Mouse (Mus musculus) layer of hippocampus, adult 11-12 months (tissue): ENCODE data around the gene Pbx2.

ENCODE experiments used
- DNase-seq: peaks from one replicate; pipeline ENCODE4 v3.0.0; 2022; ENCODE audit warnings: low spot score

The Pbx2 gene

DNA sequence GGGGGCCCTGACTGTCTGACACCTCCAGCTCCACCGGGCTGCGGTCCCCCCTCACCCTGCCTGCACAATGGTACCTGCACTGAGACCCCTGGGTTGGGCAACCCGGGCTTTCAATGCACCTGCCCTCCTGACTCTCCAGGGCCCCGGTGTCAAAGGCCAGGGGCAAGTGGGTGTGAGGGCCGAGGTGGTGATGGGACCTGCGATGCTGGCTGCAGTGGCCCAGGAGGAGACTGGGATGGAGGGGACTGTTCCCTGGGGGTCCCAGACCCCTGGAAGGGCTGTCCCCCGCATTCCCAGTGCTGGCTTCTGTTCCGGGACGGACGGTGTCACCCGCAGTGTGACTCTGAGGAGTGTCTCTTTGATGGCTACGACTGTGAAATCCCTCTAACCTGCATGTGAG lies 8.5 kb upstream of the Pbx2 start:
- no peak for DNase-seq

DNA sequence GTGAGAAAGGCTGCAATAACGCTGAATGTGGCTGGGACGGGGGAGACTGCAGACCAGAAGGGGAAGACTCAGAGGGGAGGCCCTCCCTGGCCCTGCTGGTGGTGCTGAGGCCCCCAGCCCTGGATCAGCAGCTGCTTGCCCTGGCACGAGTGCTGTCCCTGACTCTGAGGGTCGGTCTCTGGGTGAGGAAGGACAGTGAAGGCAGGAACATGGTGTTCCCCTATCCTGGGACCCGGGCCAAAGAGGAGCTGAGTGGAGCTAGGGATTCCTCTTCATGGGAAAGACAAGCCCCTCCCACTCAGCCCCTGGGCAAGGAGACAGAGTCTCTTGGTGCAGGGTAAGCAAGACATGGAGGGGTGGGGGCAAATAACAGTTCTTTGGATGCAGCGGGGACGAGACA lies 7.7 kb upstream of the Pbx2 start:
- no peak for DNase-seq

- no peak for DNase-seq
Observed at GRCm38 (mm10) chr17:34583819-34584218, 7.2 kb upstream of the Pbx2 start.

DNA sequence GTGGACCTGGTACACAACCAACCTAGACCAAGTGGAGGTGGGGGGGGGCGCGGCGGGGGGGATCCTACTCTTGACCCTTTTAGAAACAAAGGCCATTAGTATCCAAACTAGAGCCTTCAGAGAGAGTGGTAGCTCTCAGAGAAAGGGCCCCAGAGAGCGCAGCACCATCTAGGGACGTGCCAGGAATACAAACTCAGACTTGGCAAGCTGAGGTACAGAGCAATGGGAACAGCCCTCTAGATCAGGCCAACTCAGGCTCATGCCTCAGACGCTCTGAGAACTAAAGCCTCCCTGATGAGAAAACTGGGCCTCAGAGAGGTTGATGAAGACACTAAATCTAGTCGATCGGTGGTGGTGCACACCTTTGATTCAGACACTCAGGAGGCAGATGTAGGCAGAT lies 5.9 kb upstream of the Pbx2 start:
- DNase-seq, result peak; percentile 52

- DNase-seq, result no peak
Observed at GRCm38 (mm10) chr17:34585877-34586771, 4.9 kb upstream of the Pbx2 start.

DNA sequence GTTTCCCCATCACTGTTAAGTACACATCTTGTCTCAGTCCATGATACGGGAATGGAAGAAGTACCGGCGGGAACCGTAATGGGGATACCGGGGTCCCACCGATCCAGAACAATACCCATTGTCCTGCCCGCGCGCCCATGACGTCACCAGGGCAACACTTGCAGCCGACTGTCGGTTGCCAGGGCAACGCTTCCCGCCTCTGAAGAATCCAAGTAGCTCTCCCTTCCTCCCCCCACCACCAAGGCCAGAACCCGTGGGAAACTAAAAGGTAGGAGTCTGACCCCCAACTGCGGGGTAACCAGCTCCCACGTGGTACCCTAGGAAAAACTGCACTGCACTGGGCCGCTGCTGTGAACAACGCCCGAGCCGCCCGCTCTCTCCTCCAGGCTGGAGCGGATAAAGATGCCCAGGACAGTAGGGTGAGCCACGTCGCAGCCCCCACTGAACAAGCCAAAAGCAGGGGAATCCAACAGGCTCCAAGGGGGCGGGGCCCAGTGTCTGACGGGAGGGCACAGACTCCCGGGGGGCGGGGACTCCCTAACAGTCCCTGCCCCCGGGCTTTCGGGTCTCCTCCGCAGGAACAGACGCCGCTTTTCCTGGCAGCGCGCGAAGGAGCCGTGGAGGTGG lies 4.2 kb upstream of the Pbx2 start:
- DNase-seq, result peak; percentile 91

DNA sequence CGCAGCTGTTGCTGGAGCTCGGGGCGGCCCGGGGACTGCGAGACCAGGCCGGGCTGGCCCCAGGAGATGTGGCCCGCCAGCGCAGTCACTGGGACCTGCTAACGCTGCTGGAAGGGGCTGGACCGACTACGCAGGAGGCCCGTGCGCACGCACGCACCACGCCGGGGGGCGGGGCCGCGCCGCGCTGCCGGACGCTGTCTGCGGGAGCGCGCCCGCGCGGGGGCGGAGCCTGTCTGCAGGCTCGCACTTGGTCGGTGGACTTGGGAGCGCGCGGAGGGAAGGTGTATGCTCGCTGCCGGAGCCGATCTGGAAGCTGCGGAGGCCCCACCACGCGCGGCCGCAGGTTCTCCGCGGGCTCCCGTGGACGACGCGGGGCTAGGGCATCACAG lies 3.6 kb upstream of the Pbx2 start:
- peak; percentile 98 for DNase-seq

DNA sequence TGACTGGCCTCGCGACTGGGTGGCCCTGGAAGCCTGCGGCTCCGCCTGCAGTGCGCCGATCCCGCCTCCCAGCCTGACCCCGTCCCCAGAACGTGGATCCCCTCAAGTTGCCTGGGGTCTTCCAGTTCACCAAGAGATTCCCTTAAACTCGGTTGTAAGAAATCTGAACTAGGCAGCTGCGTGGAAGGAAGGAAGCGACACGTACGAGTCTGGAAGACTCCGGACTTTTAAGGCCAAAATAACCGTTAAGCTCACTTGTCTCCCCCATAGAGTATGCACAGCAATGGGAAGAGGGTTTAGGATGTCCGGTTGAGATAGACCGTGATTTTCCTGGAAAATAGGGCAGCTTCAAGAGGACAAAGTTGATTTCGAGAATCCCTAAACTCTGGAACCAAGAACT lies 3.3 kb upstream of the Pbx2 start:
- DNase-seq, result no peak

DNA sequence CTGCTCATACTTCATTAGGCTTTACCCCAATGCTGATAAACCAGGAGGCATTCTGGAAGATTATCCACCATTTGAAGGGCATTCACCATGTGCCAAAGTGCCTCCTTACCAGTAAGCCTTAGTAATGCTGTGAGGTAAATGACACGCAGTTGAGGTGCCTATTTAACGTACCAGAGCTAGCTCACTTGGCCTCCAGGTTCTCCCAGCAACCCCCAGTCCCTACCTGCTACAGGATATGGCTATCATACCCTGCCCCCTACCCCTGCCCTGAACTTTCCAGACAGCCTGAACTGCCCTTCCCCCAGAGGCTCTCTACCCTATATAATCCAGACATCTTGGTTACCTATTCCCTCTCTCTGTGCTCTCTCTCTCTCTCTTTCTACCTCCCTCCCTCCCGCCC lies 2.3 kb upstream of the Pbx2 start:
- DNase-seq, result no peak

DNA sequence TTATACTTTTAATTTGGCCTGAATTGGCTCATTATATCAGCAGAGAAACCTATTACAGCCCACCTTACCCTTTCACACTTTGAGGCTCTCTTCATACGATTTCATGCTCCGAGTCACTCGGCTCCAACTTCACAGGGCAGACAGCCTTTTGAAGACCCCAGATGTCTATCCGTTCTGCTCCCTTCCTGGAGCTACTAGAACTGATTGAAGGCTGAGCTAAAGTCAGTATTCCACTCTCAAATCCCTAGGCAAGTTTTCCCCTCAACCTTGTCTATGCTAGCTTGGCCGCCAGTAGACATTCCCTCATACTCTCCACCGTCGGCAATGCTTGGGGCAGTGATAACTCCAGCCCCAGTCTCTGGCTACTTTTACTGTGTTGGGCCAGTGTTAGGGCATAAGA lies 1.9 kb upstream of the Pbx2 start:
- no peak for DNase-seq

DNA sequence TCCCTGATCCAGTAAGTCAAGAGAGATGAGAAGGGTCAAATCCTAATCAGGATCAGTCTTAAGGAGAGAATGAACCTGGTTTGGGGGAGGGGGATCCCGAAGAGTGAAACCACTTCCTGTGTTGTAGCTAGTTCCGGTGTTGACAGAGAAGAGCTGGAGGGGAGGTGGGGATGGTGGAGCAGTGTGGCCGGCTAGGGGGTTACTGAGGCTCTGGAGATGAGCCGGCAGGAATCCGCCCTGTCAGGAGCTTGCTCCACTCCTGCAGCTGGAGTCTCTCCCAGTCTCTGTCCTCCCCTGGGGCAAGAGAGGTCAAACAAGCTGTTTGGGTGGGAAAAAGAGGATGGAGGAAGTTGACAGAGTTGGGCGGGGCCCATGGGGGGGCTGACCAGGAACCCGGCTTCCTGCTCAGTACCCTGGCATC lies 1.4 kb upstream of the Pbx2 start, which contains the start of gene Gpsm3:
Gene Gpsm3 (plus strand): TSS at position 126 of the 421 bp plus-strand sequence.
- no peak for DNase-seq

- DNase-seq, result no peak
Observed at GRCm38 (mm10) chr17:34590154-34590987, 695 bp upstream of the Pbx2 start.

DNA sequence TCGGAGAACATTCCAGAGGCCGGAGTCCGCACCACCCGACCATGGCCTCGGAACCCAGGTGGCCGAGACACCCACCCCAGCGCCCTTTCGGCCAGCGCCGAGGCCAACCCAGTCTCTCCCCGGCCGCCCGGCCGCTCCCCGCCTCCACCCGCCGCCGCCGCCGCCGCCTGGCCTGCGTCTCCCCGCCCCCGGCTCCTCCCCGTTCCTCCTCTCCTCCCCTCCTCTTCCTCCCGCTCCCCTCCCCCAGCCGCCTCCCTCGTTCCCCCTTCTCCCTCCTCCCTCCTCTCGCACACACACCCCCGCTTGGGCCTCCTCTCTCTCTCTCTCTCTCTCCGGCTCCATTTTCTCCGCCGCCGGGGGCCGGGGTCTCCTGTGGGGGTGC lies 919 bp downstream of the Pbx2 start:
- peak; percentile 85 for DNase-seq

DNA sequence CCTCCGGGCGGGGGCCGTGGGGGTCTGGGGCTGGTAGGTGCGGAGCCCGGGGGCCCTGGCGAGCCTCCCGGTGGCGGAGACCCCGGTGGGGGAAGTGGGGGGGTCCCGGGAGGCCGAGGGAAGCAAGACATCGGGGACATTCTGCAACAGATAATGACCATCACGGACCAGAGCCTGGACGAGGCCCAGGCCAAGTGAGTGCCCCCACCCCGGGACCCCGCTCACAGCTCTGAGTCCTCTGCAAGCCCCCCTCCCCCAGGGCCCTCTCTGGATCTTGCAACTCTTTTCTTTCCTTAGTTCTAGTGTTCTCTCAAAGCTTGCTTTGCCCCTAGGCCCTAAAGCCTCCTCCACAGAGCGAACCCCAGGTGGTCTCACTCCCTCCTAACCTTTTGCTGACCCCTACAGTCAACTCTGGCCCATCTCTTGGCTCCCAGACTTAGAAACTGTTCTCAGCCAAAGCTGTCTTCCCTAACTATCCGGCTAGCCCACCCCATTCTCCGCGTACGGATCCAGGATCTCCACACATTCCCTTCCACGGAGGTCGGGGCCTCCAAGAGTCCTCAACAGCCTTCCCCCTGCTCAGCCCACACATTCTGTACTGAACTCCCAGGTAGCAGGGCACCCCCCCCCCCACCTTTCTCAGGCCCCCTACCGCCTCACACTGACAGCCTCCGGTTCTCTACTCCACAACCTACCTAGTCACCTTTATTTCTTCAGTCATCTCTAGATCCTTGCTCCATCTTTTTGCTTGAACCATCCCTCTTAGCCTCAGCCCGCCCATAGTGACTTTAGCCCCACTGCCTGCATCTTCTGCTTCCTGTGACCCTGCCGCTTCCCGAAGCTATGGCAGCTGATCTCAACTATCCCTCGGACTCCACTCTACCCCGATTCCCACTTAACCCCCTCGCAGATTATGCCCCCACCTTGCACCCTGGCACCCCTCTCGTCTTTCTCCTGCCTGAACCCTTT lies 1.8 kb downstream of the Pbx2 start:
- DNase-seq, result no peak

DNA sequence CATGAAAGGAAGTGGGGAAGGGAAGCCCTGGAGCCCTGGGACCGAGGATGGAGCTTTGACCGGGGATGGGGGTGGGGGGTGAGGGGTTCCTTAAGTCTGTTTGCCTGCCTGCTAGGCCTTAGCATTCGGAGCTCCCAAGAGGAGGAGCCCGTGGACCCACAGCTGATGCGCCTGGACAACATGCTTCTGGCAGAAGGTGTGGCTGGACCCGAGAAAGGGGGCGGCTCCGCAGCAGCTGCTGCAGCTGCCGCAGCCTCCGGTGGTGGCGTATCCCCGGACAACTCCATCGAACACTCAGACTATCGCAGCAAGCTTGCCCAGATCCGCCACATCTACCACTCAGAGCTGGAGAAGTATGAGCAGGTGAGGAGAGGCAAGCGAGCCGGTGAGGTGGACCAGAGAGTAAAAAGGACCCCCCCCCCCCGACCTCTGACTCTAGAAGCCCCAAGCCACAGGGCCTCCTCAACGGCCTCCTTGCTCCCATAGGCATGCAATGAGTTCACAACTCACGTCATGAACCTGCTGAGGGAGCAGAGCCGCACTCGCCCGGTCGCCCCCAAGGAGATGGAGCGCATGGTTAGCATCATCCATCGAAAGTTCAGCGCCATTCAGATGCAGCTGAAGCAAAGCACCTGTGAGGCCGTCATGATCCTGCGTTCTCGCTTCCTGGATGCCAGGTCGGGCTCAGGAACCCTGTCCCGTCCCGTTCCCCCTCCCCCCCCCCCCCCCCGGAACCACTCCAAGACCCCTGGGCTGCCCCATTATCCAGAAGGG lies 2.9 kb downstream of the Pbx2 start:
- no peak for DNase-seq

DNA sequence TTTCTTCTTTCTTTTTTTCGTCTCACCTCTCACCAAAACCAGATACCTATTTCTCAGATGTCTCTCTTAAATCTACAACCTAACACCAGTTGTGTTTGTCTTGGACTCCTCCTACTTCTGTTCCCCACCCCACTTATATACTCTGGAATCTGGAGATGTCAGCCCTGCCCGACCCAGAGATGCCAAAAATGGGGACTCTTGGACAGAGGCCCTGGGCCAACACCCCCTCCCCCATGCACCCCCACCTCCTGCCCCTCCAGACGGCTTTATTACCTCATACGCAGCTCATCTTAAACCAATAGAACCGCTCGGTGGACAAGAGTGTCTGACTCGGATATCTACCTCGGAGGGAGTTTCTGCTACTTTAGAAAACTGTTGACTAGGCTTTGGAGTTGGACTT lies 5.0 kb downstream of the Pbx2 start:
- DNase-seq, result no peak

DNA sequence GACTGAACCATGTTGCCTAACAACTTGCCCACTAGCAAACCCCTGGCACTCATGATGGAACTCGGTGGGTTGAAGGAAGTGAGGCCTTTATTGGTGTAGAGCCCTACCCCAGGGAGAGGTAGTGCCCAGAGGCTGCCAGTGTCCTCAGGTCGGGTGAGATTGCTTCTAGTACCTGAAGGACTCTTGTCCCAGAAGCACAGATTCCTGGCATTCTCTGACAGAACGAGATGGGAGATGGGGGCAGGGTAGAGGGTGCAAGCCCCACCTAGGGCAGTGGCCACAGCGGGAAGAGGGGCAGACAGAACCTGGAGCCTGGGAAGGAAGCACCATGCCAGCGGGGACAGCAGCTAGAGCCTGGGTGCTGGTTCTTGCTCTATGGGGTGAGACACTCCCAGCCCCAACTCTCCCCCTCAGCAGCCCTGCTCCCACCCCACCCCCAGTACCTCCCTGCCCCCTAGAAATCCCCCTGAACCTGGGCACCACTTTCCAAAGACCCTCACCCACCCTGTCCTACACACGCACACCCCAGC lies 6.6 kb downstream of the Pbx2 start, which contains the start of gene Ager:
Gene Ager (plus strand): TSS at position 297 of the 530 bp plus-strand sequence.
- no peak for DNase-seq

DNA sequence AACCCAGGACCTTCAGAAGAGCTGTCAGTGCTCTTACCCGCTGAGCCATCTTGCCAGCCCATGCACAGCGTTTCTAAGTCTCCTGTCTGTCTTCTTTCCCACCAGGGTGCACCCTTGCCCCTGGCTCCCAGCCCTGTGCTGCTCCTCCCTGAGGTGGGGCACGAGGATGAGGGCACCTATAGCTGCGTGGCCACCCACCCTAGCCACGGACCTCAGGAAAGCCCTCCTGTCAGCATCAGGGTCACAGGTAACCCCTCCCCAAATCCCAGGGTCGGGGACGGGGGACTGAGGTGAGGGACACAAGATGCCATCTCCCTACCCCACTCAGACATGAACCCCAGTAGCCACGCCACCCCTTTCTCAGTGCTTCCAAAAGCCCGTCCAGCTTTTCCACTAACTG lies 8.8 kb downstream of the Pbx2 start:
- no peak for DNase-seq

DNA sequence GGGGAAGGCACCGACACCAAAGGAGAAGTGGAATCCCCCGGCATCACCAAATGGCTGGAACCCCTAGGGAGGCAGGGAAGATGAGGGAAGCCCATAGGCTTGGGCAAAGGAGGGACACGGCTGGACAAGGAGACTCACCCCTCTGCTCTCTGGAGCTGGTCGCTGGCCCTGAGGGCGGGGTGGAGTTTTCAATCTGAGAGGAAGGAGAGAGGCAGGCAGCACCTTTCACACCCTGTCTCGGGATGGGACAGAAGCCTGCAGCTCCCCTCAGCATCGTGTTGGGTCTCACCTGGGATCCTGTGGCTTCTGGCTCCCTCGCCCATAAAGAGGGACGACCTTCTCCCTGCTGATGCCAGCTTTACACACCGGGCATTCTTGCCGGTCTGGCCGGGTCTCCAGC lies 10.7 kb downstream of the Pbx2 start:
- DNase-seq, result no peak

DNA sequence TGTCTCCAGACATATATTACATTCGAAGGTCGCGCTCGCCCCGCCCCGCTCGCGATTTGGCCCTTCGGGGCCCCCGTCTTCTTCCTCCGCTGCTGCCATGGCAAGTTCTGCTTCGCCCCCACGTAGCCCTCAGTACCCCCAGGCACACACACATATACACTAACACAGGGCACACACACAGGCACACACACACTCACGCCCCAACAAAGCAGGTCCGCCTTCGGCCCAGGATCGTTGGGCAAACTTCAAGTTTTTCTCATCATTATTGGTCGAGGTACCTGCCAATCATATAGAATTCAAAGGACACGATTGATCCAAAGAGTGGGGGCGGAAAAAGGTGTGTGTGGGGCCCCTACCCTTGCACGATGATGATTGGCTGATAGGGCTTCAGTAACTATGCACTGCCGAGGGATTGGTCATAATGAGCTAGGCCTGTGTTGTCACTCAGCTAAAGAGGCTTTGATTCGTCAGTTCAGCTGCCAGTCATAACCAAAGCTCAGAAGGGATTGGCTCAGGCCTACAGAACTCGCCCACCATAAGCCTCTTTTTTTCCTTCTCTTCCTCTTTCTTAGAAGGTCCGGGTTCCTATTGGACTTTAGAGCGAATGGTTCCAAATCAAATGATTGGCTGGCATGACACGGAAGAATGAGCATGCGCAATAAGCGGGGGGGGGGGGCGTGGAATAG lies 12.5 kb downstream of the Pbx2 start, which contains the start of gene Rnf5:
Gene Rnf5 (minus strand): TSS at position 316 of the 686 bp plus-strand sequence.
- DNase-seq, result peak; percentile 100
